Mouse (Mus musculus) small intestine, adult 2 months (tissue): ENCODE results near the gene Slx. TPM values are rescaled to one million over a fixed set of nuclear protein-coding genes. Genes with fewer than 3 reads are reported as not detected.
"Not testable (repeated sequence)": the region's sequence is repeated elsewhere in the genome, so short reads cannot be mapped to it uniquely, and the experiment has no call there.

ENCODE experiments used
- H3K27ac ChIP-seq: fragments of 200-500 bp; 2 replicates; pipeline ENCODE4 v1.5.1; 2012; ENCODE audit warnings: low read depth, low read length, control low read depth, inconsistent platforms; ENCODE audit not compliant: insufficient read depth
- H3K27me3 ChIP-seq: fragments of 200-500 bp; 2 replicates; pipeline ENCODE4 v1.6.1; 2012; ENCODE audit warnings: mild to moderate bottlenecking, moderate library complexity, low read length, inconsistent platforms; ENCODE audit not compliant: control insufficient read depth, insufficient read depth
- H3K36me3 ChIP-seq: fragments of 200-500 bp; 2 replicates; pipeline ENCODE4 v1.6.1; 2012; ENCODE audit warnings: mild to moderate bottlenecking, low read length, control low read depth, inconsistent platforms; ENCODE audit not compliant: control insufficient read depth, insufficient read depth
- H3K4me1 ChIP-seq: fragments of 200-500 bp; 2 replicates; pipeline ENCODE4 v1.6.1; 2012; ENCODE audit warnings: low read length, inconsistent platforms, mixed read lengths; ENCODE audit not compliant: control insufficient read depth, insufficient read depth, insufficient read length
- H3K4me3 ChIP-seq: fragments of 200-500 bp; 2 replicates; pipeline ENCODE4 v1.5.1; 2012; ENCODE audit warnings: low read depth, mild to moderate bottlenecking, control low read depth, inconsistent platforms, low read length, moderate library complexity
- WGBS: fragments of 180-500 bp; shearing (Covaris S2); methylation state at CpG from one replicate; pipeline ENCODE4 v1.1.7; 2018; 5-methylcytosine and 5-hydroxymethylcytosine counted together
- polyA plus RNA-seq: library from polyadenylated mRNA; depleted of rRNA; stranded (reverse); fragments of >200 nt; gene quantifications from 2 replicates; pipeline ENCODE4 v1.2.3, GENCODE M21; 2012; rRNA removed

Slx gene
- not detected in 2 replicates for polyA plus RNA-seq

- H3K27ac ChIP-seq, H3K27me3 ChIP-seq, H3K4me1 ChIP-seq, H3K36me3 ChIP-seq, H3K4me3 ChIP-seq: not testable (repeated sequence)
- 63% methylated on average over 3 of the region's 3 CpGs for WGBS
Observed at GRCm38 (mm10) chrX:26545465-26545864, at the start of gene Slx. TSS of gene Slx (minus strand) at chrX:26545565.

Other genes with a start within 250 kb of the Slx start
- gene Gm2030, start 235.5 kb downstream of the Slx start, polyA plus RNA-seq = not detected in 2 replicates
- gene Gm14525, start 157.1 kb upstream of the Slx start, polyA plus RNA-seq = not detected in 2 replicates